Mouse (Mus musculus) heart, adult 2 months (tissue): ENCODE measurements at regions not wholly inside any gene's neighbourhood (a gene's known extent, or its start where the extent isn't known, plus 50 kb on each side); places are given as distances from the start of the nearest gene placed in this dataset.

ENCODE experiments used
- CTCF ChIP-seq: fragments of 200-600 bp; IDR thresholded peaks from 2 replicates; pipeline ENCODE4 v1.8.1; 2022; ENCODE audit warnings: antibody characterized with exemption, mild to moderate bottlenecking, moderate library complexity
- EP300 ChIP-seq: fragments of 200-500 bp; IDR thresholded peaks from 2 replicates; pipeline ENCODE4 v1.6.1; 2011; ENCODE audit warnings: low read depth, low read length, control low read depth; ENCODE audit not compliant: insufficient read depth
- POLR2A ChIP-seq: fragments of 200-500 bp; IDR thresholded peaks from 2 replicates; pipeline ENCODE4 v1.6.1; 2011; ENCODE audit warnings: mild to moderate bottlenecking, low read depth, low read length, control low read depth; ENCODE audit not compliant: insufficient read depth

DNA sequence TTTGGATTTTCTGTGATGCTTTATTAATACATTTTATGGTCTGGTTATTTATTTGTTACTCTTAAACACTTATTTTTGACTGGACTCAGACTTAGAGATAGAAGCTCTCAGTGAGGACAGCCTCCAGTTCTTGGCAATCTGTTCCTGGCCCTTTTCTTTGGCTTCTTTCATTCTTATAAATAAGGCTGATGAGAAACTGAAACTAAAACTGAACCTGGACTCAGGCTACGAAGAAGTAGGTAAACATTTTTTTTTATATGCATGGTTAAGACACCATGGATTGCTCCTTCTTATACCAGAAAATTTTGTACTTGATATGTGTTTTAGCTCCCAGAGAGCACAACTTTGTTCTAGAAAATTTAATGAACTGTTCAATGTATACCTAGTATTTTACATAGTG is 293.4 kb upstream of the Ndst3 start:
- no peak for TF ChIP-seq CTCF
- no peak for TF ChIP-seq POLR2A
- no peak for TF ChIP-seq EP300
